Mouse (Mus musculus) frontal cortex, postnatal 36 days (tissue): ENCODE data around the gene Acot4.
A peak's percentile ranks its signal among the peaks of the same experiment; 100 is the strongest.
"Not testable (repeated sequence)": the region's sequence is repeated elsewhere in the genome, so short reads cannot be mapped to it uniquely, and the experiment has no call there.

Experiments used
- DNase-seq, 2 experiments: peaks; one replicate each; pipeline ENCODE4 v3.0.0; 2022; ENCODE audit warnings: low spot score in 2 of 2

Acot4 gene

GRCm38 (mm10) chr12:84038241-84038640 lies at the start of gene Acot4:
Acot4 (plus strand) TSS chr12:84038379.
- DNase-seq, result peak in 1 of 2 experiments; percentile 30

- DNase-seq, result no peak
Observed at GRCm38 (mm10) chr12:83988483-83988882, 49.7 kb upstream of the Acot4 start.

GRCm38 (mm10) chr12:83989378-83989777 lies 48.8 kb upstream of the Acot4 start:
- no peak for DNase-seq

DNA sequence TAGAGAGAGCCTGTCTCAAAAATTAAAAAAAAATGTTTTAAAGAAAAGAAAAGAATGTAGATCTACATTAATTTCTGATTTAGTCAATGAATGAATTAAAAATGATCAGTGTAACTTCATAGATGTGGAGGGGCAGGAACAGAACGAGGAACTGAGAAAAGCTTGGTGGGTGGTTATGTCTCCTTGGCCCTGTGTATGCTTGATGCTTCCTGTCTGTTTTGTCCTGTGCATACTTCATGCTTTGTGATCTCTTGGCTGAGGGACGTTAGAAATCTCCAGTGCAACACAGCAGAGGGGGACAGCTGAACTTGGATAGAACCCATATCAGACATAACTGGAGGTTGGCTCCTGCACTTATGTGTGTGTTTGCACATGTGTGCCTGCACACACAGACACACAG lies 41.0 kb upstream of the Acot4 start:
- no peak for DNase-seq

DNA sequence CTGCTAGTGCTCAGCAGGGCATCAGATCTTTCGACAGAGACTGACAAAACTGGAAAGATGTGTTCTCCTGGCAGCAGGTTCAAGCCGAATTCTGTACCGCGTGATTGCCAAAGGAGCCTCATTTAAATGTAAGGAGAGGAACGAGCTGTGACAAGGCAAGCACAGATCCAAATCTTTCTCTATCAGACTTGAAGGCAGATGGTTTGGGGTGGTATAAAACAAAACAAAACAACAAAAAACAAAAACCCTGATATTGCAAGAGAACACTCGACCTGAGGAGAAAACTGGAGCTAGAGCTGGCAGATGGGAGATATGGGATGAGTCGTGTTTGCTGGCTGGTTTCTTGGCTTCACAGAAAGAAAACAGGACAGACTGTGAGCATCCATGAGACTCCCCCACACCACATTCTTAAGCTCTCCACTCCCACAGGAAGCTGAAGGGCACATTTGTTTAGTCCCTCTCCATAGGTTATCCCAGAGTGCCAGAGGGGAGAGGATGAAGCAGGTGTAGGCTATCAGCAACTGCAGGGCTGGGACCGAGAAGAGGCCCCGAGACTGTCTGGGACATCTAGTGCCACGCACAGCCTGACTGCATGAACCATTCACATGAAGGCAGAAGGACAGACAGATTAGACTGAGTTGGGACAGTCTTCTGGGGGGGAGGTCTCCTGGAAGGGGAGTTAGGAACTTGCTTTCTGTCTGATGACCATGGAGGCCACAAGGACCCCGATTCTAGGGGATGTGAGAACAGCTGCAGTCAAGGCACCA lies 39.7 kb upstream of the Acot4 start:
- DNase-seq, result peak; percentile 25 to 31

DNA sequence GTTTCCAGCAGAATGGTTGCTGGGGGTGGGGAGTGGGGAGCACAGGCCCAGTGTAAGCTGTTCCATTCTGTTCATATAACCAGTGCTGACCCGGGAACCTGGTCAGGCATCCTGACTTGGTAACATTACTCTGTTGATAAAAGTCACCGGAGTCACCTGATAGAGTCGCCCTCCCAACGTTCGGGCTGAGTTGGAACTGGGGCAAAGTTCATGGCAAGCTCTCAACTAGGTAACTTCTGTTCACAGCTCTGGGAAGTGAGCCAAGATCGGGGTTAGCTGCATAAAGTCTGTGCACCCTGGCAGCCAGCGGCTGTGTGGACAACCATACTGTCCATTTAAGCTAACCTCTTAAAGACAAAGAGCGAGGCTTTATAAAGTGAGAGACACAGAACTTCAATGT lies 38.9 kb upstream of the Acot4 start:
- not testable (repeated sequence) for DNase-seq

GRCm38 (mm10) chr12:84000418-84000817 lies 37.8 kb upstream of the Acot4 start:
- DNase-seq, result no peak

GRCm38 (mm10) chr12:84003866-84004265 lies 34.3 kb upstream of the Acot4 start:
- DNase-seq, result no peak

GRCm38 (mm10) chr12:84008251-84008650 lies 29.9 kb upstream of the Acot4 start:
- no peak for DNase-seq

- DNase-seq, result no peak
Observed at GRCm38 (mm10) chr12:84008729-84009128, 29.4 kb upstream of the Acot4 start.

DNA sequence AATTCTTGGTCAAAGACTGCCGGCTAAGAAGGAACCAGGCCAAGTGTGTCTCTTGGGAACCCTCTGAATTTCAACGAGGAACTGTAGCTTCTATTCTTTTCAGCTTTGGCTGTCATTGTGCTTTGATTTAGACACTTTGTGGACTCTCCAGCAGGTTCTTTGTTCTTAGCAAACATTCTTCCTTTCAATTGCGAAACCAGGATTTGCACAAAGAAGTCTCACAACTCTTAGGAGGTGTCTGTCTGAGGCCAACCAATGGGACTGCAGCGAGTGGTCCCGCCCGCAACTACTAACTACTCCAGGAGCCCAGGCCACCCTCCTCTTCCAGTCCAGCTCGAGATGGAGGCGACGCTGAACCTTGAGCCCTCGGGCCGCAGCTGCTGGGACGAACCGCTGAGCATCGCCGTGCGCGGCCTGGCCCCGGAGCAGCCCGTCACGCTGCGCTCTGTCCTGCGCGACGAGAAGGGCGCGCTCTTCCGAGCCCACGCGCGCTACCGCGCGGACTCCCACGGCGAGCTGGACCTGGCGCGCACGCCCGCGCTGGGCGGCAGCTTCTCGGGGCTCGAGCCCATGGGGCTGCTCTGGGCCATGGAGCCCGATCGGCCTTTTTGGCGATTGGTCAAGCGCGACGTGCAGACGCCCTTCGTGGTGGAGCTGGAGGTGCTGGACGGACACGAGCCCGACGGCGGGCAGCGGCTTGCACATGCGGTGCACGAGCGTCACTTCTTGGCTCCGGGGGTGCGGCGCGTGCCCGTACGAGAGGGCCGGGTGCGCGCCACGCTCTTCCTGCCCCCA lies 28.8 kb upstream of the Acot4 start, which contains the start of gene Acot1:
Acot1 (plus strand) TSS at position 320 of the 795 bp plus-strand sequence.
- peak; percentile 42 to 64 for DNase-seq

GRCm38 (mm10) chr12:84010201-84010600 lies 28.0 kb upstream of the Acot4 start:
- no peak for DNase-seq

- DNase-seq, result peak; percentile 54 to 64
Observed at GRCm38 (mm10) chr12:84011251-84012040, 26.7 kb upstream of the Acot4 start.

DNA sequence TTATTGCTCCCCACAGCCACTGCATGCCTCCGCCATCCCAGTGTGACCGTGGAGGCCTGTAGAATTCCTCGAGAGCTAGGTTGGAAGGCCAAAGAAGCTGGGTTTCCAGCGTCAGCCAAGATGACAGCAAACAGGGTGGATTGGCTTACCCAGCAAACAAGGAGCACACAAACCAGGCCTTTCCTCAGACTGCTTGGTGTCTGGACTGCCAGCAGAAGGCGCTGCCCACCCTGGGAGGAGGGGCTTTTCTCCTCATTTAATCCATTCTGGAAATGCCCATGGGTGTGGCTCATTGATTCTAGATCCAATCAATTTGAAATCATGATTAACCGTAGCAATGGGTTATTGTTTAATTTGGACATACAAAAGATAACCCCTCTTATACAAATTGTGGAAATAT lies 25.0 kb upstream of the Acot4 start:
- DNase-seq, result no peak

- peak; percentile 30 to 40 for DNase-seq
Observed at GRCm38 (mm10) chr12:84013701-84014100, 24.5 kb upstream of the Acot4 start.

DNA sequence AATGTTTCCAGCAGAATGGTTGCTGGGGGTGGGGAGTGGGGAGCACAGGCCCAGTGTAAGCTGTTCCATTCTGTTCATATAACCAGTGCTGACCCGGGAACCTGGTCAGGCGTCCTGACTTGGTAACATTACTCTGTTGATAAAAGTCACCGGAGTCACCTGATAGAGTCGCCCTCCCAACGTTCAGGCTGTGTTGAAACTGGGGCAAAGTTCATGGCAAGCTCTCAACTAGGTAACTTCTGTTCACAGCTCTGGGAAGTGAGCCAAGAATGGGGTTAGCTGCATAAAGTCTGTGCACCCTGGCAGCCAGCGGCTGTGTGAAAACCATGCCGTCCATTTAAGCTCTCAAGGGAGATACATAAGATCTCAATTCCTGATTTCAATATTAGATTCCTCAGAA lies 17.7 kb upstream of the Acot4 start:
- DNase-seq, result not testable (repeated sequence)

DNA sequence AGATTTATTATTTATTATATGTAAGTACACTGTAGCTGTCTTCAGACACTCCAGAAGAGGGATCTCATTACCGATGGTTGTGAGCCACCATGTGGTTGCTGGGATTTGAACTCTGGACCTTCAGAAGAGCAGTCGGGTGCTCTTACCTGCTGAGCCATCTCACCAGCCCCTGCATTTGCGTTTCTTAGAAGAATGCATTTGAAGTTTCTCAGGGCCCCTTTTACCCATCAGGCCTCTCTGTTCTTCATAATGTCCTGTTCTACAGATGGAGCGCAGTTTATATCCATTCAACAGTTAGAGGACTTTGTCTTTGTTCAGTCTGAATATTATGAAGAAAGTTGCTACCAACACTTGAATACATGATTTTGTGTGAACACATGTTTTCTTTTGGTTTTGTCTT lies 15.9 kb upstream of the Acot4 start:
- DNase-seq, result not testable (repeated sequence)

GRCm38 (mm10) chr12:84023052-84023745 lies 15.0 kb upstream of the Acot4 start:
- no peak for DNase-seq

GRCm38 (mm10) chr12:84025888-84026287 lies 12.3 kb upstream of the Acot4 start:
- no peak for DNase-seq

- DNase-seq, result not testable (repeated sequence)
Observed at GRCm38 (mm10) chr12:84028328-84028727, 9.9 kb upstream of the Acot4 start.

DNA sequence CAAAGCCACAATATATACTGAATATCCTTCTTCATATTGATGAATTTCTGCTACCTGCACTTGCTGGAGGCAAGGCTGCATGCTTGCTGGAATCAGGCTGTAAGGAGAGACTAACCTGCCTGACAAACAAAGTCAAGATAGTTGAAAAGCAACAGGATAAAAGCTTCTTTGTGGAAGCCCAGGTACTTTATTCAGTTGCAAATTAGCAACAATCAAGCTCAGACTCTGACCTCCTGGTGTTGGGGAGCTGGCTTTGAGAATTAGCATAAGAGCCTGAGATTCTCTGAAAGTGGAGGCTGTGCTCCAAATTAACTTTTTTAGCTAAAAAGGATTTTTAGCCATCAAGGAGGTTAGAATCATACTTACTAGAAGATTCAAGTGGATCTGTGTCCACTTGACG lies 9.1 kb upstream of the Acot4 start:
- not testable (repeated sequence) for DNase-seq
